Mouse (Mus musculus) ZHBTc4 (cell line): ENCODE measurements around the gene Gm2115.

ENCODE experiments used
- DNase-seq: peaks from one replicate; pipeline ENCODE4 v3.0.0-alpha.2; 2011; ENCODE audit warnings: low read depth, low spot score

Gm2115 gene

DNA sequence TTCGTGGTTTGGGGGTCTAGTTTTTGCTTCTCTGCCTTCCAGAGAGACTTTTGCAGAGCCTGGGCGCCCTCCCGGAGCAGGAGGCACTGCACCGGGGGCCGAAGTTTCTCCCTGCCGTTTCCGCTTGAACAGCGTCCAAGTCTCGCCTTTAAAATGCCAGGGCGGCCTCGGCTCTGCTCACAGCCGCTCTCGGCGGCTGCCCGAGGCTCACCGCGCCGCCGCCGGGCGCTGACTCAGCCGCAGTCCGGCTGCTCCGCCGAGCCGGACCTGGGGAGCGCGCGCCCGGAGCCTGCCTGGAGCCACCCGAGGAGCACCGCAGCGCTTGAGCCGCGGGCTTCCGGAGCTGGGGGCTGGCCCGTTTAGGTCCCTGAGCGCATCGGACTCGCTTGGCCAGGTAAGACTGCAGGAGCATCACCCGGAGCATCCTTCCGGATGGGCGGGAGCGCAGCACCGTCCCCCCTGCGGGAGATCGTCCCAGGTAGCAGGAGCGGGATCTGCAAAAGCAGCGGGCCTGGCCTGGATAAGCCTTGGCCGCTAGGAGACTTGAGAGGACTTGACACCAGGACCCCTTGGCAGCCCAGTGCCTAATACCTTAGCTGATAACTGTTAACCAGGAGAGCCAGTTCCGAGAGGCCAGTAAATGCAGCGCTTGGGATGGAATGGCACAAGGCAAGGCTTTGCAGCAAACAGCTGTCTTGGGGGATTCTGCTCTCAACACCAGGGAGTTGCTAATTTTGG, at the start of gene Gm2115:
Gene Gm2115, plus strand, starts transcription at position 159 of the 738 bp plus-strand sequence.
- peak; percentile 62 for DNase-seq

DNA sequence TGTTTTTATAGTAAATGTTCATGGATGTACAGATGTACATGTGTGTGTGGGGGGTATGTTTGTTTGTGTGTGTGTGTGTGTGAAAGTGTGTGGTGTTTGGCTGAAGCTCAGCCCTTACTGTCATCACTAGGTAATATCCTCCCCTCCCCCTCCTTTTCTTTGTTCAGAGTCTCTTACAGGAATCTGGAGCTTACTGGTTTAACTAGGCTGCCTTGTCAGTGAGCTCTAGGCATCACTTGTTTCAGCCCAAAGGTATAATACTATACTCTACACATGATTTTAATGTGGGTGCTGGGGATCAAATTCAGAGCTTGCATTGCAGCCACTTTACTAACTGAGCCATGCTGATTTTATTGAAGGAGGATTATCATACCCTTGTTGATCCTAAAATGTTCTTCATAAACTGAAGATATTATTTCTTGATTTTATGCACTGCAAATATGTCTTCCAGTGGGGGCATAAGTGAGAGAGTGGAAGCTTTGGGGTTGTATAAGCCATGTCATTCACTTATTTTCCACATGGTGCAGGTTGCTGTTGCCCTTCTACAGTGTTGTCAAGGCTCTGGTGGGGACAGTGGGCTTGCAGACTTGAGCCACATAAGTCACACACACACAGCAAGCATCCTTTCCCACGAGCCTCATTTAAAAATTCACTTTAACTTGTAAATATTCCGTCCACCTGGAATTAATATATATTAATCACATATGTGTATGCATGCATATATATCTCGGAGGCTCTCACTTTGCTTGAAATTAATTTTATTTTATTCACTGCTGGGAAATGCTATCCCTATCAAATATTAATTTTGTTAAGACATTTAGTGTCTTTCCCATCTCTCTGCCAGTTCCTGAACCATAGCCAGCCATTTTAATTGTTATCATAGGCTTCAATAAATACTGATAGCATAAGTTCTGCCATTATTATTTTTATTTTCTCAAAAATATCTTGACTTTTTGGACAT, 45.0 kb upstream of the Gm2115 start:
- no peak for DNase-seq

DNA sequence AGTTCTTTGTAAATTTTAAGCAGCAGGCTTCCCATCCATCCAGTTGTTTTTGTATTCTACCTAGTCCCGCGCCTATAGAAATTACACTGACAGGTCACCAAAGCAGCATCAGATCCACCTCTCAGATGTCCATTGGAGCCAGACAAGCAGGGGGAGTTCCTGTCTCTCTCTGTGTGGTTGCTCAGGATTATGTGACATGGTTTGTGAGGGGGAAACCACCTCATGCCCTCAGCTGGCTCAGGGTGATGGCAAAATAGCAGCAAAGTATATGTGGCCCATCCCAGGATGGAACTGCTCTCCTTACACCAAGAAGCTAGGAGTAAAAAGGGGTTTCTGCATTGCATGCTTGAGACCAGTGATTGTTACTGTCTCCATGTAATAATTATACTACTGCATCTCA, 42.3 kb upstream of the Gm2115 start:
- DNase-seq, result no peak

DNA sequence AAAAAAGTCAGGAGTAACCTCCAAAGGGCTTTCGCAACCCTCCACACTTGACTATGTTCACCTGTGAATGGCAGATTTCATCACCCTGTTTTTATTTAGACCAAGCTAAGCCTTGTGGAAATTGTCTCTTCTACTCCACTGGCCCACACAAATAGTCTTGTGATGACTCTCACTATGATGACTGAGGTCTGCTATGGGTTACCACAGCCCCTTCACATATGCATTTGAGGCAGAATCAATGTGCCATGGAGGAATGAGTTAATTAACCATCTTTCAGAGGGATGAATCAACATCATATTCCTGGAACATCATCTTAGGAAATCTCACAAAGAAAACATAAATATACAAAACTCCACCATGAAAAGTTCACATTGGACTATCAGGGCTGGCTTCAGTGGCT, 25.6 kb upstream of the Gm2115 start:
- no peak for DNase-seq

DNA sequence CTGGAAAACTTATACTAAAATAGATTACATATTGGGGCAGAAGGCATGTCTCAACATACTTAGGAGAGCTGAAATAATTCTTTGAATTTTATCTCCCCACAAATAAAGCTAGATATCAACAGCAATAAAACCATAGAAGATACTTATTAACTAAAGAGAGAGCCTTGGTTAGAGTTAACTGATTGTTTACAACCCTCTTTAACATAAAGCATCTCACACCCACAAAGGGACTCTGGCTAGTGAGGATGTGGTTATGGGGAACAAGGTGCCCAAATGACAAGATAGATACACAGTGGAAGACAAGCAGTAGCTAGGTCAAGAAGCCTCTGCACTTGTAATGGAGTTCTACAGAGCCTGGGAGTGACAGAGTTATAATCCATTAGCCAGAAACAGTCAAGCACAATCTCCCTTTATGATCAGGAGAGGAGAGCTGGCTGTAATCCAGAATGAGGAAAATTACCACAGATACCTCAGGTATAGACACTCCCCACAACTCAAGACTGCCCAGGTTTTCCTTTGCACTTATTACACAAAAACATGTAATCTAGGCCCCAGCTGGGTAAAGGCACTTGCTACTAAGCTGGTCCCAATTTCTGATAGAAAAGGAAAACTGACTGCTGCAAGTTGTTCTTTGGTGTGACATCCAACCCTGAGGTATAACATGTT, 10.1 kb upstream of the Gm2115 start:
- no peak for DNase-seq

DNA sequence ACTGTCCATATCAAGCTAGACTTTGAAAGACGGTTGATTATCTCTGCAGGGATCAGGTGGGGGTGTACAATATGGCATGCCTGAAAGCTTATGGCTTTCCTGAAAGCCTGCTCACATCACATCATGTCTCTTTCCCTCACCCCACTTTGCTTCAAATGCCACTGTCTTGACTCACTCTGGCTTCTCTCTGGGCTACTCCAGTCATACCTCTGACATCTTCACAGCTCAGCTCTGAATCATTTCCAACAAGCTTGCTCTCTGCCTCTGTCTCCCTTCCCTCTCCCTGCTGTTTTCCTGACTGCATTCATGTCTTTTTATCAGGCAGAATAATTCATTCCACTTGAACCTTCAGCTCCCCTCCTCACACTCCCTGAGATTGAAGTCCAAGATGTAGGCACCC, 7.4 kb upstream of the Gm2115 start:
- DNase-seq, result no peak

DNA sequence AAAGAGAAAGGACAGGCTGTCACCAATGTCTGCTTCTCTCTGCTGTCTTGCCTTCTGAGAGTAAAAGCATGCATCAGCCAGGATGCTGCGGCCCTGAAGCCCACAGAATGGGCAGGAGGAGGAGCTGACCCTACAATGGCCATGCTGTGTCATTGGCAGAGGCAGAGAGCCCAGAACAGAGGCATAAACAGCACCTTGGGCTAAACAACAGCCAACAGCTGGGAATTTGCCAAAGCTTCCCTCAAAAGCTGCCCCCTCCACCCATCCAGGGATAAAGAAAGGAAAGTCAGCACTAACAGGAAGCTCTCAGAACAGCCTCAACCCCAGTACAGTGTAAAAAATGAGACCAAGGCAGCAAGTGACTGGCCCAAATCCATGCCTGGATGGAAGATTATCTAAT, 6.3 kb upstream of the Gm2115 start:
- DNase-seq, result no peak

DNA sequence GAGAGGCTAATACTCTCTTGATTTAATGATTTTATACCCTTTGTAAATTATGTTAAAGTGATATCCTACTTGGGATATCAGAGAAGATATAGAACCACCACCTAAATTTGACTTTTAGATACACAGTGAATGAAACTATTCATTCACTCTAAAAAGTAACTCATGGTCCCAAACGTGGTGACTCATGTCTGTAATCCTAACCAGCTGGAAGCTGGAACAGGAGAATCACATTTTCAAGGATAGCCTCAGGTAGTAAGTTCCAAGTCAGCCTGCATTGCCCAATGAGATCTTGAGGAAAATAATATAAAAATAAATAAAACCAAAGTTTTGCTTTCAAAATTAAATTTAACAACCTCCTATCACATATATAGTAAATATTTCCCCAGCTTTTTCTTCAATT, 2.6 kb upstream of the Gm2115 start:
- no peak for DNase-seq

DNA sequence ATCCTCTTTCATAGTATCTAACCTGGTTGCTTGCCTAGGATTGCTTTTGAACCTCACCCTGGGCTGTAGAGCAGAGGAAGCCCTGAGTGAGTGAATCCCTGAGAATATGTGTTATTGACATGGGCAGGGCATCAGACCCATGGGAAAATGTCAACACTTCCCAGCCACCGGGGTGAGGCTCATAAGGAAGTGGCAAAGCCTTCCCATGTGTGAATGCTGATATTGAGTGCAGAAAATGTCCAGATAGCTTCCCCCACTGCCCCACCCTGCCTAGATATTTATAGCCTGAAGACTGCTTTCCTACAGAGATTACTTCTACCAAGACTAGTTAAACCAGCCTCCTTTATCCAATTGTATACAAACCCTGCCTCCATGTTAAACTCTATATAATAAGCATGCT, 4.0 kb downstream of the Gm2115 start:
- no peak for DNase-seq

DNA sequence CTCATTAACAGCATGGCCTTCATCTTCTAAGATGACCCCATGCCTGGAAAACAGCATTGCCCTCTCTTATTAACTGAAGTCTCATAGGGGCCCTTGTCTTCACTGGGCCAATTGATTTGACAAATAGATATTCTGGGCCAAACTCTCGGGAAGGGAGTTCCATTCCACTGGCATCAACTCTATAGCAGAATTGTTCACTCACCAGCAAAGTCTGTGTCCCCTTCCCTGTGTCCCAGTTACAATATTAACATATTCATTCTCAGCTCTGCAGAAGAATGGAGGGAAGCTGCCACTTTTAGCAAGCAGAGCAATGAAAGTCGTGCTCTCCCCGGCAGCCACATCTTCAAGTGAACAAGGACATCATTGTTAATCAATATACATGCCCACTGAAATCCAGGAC, 5.9 kb downstream of the Gm2115 start:
- DNase-seq, result no peak

DNA sequence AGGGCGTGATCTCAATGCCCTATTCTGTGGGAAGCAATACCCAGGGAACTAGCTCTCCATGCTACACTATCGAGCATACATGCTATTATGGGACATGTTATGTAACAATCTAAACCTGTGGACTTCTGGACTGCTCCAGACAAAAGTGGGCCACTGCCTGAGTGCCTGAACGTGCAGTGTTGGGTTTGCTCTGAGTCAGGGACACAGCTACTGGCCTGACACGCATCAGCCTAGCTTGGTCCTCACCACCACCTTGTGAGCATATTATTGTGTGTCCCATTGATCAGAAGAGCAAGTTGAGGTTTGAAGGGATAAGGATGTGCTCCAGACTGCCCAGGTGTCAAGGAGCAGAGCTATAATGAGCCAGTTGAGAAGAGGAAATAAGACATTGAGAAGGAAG, 16.2 kb downstream of the Gm2115 start:
- DNase-seq, result no peak

DNA sequence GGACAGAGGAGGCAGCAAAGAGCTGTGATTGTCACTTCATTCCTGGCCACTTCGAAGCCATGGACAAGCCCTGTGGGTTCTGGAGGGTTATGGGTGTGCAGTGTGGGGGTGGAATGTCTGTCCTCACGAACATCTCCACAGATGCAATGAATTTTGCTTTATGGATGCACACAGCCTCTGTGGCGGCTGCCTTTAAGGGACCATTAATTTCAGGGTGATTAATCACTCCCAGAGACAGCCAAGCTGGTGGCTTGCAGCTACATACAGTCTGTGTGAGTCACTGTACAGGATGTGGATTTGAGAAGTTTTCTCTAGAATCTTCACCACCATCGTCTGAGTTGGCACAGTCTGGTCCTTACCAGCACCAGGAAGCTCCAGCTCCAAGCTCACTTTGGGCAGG, 17.9 kb downstream of the Gm2115 start:
- no peak for DNase-seq

DNA sequence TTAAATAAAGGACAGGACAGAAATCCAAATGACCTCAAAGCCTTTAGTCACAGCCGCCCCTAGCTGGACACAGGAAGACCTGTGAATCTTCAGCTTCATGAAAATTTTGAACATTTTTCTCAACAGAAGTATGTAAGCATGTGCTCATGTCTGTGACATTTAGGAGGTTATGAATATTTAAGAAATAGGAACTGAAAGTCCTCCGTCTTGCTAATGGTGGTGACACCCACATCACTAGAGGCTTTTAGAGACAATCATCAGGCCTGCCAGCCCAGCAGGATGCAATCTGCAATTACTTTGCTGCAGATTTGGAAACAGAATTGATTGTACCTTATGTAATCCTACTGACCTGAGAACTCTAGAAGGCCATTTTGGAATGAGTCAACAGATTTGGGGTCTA, 22.7 kb downstream of the Gm2115 start:
- DNase-seq, result no peak

DNA sequence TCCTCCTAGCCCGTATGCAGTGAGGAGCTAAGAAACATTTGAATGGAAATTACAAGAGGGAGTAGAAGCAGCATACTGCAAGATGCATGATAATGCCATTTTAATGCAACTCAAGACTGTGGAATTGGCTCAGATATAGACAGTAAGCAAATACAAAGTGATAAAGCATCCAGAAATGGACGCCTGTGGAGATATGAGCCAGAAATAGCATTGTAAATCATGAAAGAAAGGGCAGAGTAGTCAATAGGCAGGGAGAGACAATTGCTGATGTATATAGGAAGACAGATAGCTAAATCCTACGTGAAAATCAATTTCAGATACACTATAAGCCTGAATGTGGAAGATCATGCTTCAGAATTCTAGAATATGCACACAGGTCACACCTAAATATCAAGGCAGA, 26.5 kb downstream of the Gm2115 start:
- DNase-seq, result no peak

DNA sequence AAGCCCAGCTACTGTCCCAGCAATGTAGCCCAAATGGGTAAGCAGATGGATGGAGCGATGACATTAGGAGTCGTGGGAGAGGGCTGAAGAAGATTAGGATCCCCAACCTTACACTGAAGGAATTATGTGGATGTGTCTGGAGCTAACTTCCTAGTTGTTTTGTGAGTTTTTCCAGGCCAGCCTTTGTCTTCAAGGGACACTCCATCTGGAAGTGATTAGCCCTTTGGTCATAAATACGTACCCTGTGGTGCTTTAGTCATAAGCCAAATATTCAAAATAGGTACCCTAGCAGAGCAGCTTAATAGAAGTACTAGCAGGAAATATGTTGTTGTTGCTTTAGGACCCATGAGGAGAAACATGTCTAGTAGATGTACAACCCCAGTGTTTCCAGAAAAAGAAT, 28.6 kb downstream of the Gm2115 start:
- DNase-seq, result no peak

DNA sequence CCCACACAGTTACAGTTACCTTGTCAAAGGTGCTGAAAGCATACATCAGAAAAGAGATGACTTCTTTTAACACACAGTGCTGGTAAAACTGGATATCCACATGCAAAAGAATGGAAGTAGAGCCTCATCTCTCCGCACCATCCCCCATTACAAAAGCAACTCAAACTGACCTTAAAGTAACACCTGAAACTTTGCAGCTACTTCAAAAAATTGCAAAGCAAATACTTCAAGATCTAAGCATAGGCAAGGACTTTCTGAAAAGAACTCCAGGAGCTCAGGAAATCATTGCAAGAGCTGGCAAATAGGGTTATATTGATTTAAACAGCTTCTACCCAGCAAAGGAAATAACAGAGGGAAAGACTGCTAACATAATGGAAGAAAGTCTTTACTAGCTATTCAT, 31.7 kb downstream of the Gm2115 start:
- no peak for DNase-seq

DNA sequence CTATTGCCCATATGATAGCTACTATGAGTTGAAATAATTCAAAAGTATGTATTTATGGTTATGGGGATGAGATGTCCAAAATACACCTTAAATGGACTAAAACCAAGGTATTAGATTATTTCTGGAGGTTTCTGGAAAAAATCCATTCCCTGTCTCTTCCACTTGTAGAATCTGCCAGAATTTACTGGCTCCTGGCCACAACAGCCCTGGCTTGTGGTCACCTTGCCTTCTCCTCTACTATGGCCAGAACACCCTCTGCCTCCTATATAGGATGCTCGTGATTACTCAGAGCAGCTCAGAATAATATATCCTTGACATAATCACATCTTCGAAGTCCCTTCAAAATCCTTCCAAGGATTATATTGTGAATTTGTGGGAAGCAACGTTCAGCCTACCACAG, 35.5 kb downstream of the Gm2115 start:
- DNase-seq, result no peak

DNA sequence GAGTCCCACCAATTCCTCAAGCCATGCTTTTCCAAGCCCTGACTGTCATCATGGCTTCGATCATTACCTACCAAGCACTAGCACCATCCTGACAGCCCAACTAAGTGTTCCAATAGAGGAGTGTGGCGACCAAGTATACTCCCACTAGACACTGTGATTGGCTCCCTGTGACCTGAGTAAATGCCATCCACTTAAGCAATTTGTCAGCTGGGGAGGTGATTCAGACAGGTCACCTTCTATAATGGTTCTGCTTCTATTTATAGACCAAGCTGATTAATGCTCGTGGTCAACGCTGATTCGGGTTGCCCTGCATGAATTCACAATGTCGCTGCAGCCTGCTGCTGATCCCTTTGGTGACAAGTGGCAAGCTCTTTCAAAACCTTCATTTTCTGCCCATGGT, 37.4 kb downstream of the Gm2115 start:
- no peak for DNase-seq

DNA sequence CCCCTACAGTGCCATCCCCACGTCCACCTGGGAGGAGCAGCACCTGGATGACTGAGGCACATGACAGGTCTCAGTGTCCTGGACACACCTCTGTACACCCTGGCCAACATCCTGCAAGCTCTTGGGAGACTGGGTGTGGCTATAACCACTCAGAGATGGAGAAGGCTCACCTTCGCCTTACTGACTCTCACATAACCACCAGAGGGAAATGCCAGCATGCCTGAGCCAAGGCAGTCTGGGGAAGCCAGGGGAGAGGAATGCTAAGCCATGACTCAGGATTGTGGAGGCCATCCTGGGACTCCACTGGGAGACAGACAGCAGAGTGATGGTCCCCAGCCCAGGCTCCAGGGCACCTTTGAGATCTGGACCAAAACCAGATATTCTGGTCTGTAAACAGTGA, 48.3 kb downstream of the Gm2115 start:
- peak; percentile 5 for DNase-seq

DNA sequence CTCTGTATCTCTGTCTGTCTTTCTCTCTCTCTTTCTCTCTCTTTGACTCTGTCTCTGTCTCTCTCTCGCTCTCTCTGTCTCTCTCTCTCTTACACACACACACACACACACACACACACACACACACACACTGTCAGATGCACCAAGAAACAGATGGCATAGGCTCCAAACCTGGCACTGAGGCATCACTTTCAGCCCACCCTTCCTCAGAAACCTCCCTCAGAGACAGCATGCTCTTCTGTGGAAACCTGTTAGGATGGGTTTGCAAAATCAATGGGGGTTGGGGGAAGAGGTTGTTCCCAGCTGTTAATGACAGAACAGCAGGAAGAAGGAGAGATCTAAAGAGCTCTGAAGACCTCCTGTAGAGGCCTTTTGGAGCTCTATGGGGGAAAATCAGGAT, 50.1 kb downstream of the Gm2115 start:
- peak; percentile 76 for DNase-seq

DNA sequence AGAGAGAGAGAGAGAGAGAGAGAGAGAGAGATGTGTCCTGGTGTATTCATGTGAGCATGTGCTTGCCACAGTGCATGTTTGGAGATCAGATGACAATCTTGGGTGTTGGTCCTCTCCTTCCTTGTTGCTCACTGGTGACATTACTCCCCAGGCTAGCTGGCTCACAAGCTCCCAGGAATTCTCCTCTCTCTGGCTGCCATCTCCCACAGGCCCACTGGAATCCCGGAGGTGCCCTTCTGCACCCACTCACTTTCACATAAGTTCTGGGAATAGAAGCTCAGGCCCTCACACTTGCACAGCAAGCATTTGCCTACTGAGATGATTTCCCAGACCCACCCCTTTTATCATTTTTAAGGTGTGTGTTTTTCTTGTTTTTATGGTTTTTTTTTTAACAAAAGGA, 51.0 kb downstream of the Gm2115 start:
- peak; percentile 18 for DNase-seq

DNA sequence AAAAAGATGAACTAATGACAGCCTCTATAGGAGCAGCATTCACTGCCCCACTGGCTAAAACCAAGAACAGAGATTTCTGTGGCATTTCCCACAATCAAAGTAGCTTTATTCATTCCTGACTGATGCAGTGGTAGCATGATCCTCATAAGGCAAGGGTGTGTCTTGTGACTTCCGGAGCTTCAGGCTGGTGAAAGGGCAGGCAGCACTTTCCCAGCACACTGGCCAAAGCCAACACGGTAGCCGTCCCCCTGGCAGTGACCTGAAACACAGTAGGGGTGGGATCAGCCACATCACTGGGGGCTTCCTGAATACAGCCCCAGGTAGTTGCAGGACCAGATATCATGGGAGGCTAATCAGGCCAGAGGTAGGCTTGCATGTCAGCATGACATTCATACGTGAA, 56.3 kb downstream of the Gm2115 start:
- no peak for DNase-seq
